Mouse (Mus musculus): ENCODE results near the gene Cep89. TPM values are rescaled to one million over a fixed set of nuclear protein-coding genes. Genes with fewer than 3 reads are reported as not detected.

The Cep89 gene
- polyA plus RNA-seq, 1 experiment, result 27.2 TPM

- no peak for DNase-seq (ENCODE audit: extremely low spot score in 1 of 2, low spot score in 1 of 2)
Observed at GRCm38 (mm10) chr7:35470794-35471193, 74.0 kb downstream of the Cep89 start.

DNA sequence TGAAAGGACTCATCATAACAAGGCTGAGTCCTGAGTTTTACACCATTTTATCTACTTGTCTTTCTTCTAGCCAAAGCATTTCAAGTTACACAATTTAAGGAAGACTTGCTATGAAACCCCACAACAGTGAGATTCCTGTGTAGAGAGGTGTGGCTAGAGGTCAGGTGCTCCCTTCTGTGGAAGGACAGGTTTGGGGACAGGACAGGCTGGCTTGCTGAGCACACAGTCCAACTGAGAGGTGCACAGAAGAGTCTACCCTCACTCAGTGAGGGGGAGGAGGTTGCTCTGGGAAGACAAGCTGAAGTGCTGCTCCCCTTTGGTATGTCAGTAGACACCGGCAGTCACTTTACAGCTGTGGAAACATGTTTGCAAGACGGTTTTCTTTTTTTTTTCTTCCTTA is 79.6 kb downstream of the Cep89 start:
- DNase-seq (ENCODE audit: extremely low spot score in 1 of 2, low spot score in 1 of 2), result no peak

DNA sequence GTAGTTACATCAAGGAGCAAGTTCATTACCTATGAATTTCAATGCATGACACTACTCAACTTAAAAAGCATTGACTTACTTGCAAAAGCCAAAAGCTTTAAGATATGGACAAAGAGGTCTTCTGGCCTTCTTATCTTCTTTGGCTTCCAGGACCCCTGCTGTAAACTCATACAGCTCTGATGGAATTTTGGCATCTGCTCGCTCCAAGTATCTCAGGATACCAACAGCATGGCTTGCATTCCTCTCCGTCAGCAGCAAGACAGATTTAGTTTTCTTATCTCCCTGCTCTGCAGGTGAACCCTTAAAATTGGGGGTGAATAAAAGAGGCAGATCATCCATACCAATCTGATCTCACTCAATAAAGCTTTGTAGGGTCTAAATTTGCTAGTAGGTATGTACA is 88.3 kb downstream of the Cep89 start:
- DNase-seq (ENCODE audit: extremely low spot score in 1 of 2, low spot score in 1 of 2), result no peak

- no peak for DNase-seq (ENCODE audit: extremely low spot score in 1 of 2, low spot score in 1 of 2)
Observed at GRCm38 (mm10) chr7:35486553-35486952, 89.7 kb downstream of the Cep89 start.

Other genes with a start within 250 kb of the Cep89 start
- 53.4 and 55.8 TPM in 2 replicates for gene Slc7a10, start 210.7 kb upstream of the Cep89 start, polyA plus RNA-seq (2012; rRNA removed)
- 53.7 and 57.4 TPM in 2 replicates for gene Lrp3, start 181.5 kb upstream of the Cep89 start, polyA plus RNA-seq (2012; rRNA removed)
- 21.5 and 22.1 TPM in 2 replicates for gene Gpatch1, start 78.6 kb upstream of the Cep89 start, polyA plus RNA-seq (2012; rRNA removed)
- gene Rhpn2, start 62.9 kb upstream of the Cep89 start, polyA plus RNA-seq (2012; rRNA removed), result 5.0 and 6.6 TPM in 2 replicates
- gene Faap24, start 199 bp upstream of the Cep89 start, polyA plus RNA-seq (2012; rRNA removed), result 5.5 and 5.6 TPM in 2 replicates
- gene Slc7a9, start 51.8 kb downstream of the Cep89 start, polyA plus RNA-seq (2012; rRNA removed), result 0.04 and 0.34 TPM in 2 replicates
- 0.36 and 0.38 TPM in 2 replicates for gene Tdrd12, start 140.7 kb downstream of the Cep89 start, polyA plus RNA-seq (2012; rRNA removed)
- gene Nudt19, start 159.3 kb downstream of the Cep89 start, polyA plus RNA-seq (2012; rRNA removed), result 129 and 140 TPM in 2 replicates
- 0.16 and 0.19 TPM in 2 replicates for gene Rgs9bp, start 188.5 kb downstream of the Cep89 start, polyA plus RNA-seq (2012; rRNA removed)
- gene Ankrd27, start 189.2 kb downstream of the Cep89 start, polyA plus RNA-seq (2012; rRNA removed), result 30.1 and 30.6 TPM in 2 replicates

Data from frontal cortex, adult 2 months (tissue).